Mouse (Mus musculus): ENCODE results near the gene Stk24. TPM values are rescaled to one million over a fixed set of nuclear protein-coding genes. Genes with fewer than 3 reads are reported as not detected.

The Stk24 gene
- polyA plus RNA-seq, 1 experiment from 2014 or later: 23.3 TPM

DNA sequence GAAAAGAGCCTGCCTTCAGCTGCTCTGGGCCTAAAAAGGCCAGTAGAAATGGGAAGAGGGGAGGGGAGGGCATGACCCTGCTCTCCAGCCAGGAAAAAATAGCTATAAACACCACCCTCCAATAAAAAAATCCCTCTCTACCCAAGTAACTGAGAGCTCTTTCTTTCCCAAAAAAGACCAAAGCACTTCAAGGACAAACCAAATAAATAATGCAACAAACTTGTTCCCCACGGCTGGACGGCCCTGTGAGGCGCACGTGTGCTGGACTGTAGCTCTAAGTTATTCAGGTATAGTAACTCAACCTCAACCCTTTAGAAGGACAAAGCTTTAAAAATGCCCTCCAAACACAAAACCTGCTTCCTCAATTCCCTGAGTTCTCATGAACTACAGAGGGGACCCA lies 28.1 kb downstream of the Stk24 start:
- Histone ChIP-seq H3K4me3 (replicated peaks; ENCODE audit: low read depth, low read length) (no peak overlapping the region), H3K4me1 (ENCODE audit: control insufficient read depth, insufficient read depth, low read length) (no peaks in the 10 kb centered on the region), H3K36me3 (ENCODE audit: control insufficient read depth, insufficient read depth, low read length) (no peaks in the 10 kb centered on the region), H3K27ac (replicated peaks; ENCODE audit: low read depth, low read length) (no peak overlapping the region), H3K9ac (replicated peaks; ENCODE audit: low read length) (no peak overlapping the region), H3K9me3 (ENCODE audit: control insufficient read depth, low read length) (no peaks in the 10 kb centered on the region), H3K27me3 (ENCODE audit: control insufficient read depth, insufficient read depth, low read length) (no peaks in the 10 kb centered on the region), H3K4me2 (ENCODE audit: low read length) (no peak overlapping the region)
- no peak for ATAC-seq (ENCODE audit: low FRiP score, low TSS enrichment)
- WGBS: 79% methylated on average over 4 of the region's 4 CpGs
- DNase-seq: no peak

DNA sequence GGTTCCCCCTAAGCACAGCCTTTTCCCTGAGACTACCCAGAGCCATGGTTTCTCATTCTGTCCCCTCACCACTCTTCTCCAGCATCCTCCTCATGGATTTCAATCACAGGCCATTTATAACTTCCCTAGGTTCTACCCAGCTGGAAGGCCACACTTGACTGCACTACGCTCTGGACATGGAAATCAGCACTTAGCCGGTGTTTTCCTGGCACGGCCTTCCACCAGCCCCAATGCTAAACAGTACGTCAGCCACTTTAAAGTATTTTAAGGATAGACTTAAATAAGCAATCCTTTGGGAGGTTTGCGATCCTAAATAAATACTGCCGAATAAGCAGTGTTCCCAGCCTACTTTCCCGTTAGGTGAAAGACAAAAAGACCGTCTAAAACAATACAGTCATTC lies 29.8 kb downstream of the Stk24 start:
- 83% methylated on average over 8 of the region's 8 CpGs for WGBS
- Histone ChIP-seq H3K4me3 (replicated peaks; ENCODE audit: low read depth, low read length) (no peak overlapping the region), H3K9ac (replicated peaks; ENCODE audit: low read length) (no peak overlapping the region), H3K9me3 (ENCODE audit: control insufficient read depth, low read length) (no peaks in the 10 kb centered on the region), H3K4me1 (ENCODE audit: control insufficient read depth, insufficient read depth, low read length) (no peaks in the 10 kb centered on the region), H3K27me3 (ENCODE audit: control insufficient read depth, insufficient read depth, low read length) (no peaks in the 10 kb centered on the region), H3K4me2 (ENCODE audit: low read length) (no peak overlapping the region), H3K27ac (replicated peaks; ENCODE audit: low read depth, low read length) (no peak overlapping the region), H3K36me3 (ENCODE audit: control insufficient read depth, insufficient read depth, low read length) (no peaks in the 10 kb centered on the region)
- DNase-seq (no peak), ATAC-seq (ENCODE audit: low FRiP score, low TSS enrichment) (no peak)

DNA sequence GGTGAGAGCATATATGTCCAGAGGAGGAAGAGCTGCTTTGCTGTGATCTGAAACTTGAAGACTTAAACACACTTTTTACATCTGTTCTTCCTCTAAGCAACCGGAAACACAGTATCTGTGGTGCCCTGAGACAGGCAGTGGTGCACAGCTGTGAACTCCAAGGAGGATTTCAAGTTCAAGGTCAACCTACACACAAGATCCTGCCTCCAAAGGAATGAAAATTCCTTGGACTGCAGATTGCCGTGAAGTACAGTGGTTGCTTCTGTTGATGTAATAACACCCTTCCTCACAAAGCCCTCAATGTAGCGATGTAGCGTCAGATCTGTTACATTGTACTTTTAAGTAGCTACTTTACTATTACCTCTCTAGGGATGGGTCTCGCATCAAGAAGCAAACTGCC lies 30.5 kb downstream of the Stk24 start:
- no peaks in the 10 kb centered on the region for H3K27me3 ChIP-seq (ENCODE audit: control insufficient read depth, insufficient read depth, low read length)
- no peak overlapping the region for H3K9ac ChIP-seq (replicated peaks; ENCODE audit: low read length)
- no peak for DNase-seq
- no peaks in the 10 kb centered on the region for H3K4me1 ChIP-seq (ENCODE audit: control insufficient read depth, insufficient read depth, low read length)
- H3K36me3 ChIP-seq (ENCODE audit: control insufficient read depth, insufficient read depth, low read length): no peaks in the 10 kb centered on the region
- no peak overlapping the region for H3K4me3 ChIP-seq (replicated peaks; ENCODE audit: low read depth, low read length)
- no peak overlapping the region for H3K27ac ChIP-seq (replicated peaks; ENCODE audit: low read depth, low read length)
- ATAC-seq (ENCODE audit: low FRiP score, low TSS enrichment): no peak
- no peaks in the 10 kb centered on the region for H3K9me3 ChIP-seq (ENCODE audit: control insufficient read depth, low read length)
- 90% methylated on average over 5 of the region's 5 CpGs for WGBS
- H3K4me2 ChIP-seq (ENCODE audit: low read length): no peak overlapping the region

DNA sequence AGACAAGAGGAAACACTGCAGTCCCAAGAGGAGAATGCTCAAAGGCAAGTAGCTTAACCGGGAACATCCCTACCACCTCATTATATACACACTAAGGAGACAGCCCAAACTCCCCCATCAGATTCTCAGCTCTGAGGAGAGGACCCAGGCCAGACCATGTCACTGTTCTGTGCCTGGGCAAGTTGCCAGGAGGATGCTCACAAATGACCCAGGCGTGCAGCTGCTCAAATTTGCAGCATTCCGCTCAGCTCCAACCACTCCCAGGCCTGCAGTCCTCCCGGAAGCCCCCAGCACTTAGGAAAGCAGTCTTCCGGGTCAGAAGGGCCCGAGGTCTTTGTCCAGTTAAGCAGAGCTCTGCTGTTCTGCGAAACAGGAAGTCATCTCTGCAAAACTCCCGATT lies 31.6 kb downstream of the Stk24 start:
- no peak overlapping the region for H3K9ac ChIP-seq (replicated peaks; ENCODE audit: low read length)
- 62% methylated on average over 8 of the region's 8 CpGs for WGBS
- H3K4me3 ChIP-seq (replicated peaks; ENCODE audit: low read depth, low read length): no peak overlapping the region
- no peaks in the 10 kb centered on the region for H3K27me3 ChIP-seq (ENCODE audit: control insufficient read depth, insufficient read depth, low read length)
- no peaks in the 10 kb centered on the region for H3K36me3 ChIP-seq (ENCODE audit: control insufficient read depth, insufficient read depth, low read length)
- H3K9me3 ChIP-seq (ENCODE audit: control insufficient read depth, low read length): no peaks in the 10 kb centered on the region
- no peak overlapping the region for H3K27ac ChIP-seq (replicated peaks; ENCODE audit: low read depth, low read length)
- H3K4me2 ChIP-seq (ENCODE audit: low read length): no peak overlapping the region
- no peak for ATAC-seq (ENCODE audit: low FRiP score, low TSS enrichment)
- DNase-seq: peak; percentile 61
- H3K4me1 ChIP-seq (ENCODE audit: control insufficient read depth, insufficient read depth, low read length): no peaks in the 10 kb centered on the region

DNA sequence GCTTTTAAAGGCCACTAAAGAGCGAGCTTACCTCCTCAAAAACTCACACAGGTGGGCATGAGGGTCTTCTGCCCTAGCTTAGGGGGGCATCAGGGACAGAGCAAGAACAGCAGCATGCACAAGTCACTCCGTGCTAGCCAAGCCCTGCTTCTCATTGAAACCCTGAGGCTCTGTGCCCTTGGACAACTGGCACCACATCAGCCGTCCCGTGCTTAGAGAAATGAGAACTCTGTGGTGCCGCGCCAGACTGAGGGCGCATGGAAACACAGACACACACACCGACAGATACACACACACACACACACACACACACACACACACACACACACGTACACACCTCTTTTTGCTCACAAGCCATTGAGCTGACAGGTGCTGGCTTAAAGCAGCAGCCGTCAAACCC lies 32.7 kb downstream of the Stk24 start:
- H3K27me3 ChIP-seq (ENCODE audit: control insufficient read depth, insufficient read depth, low read length): no peaks in the 10 kb centered on the region
- no peak for DNase-seq
- H3K9ac ChIP-seq (replicated peaks; ENCODE audit: low read length): no peak overlapping the region
- 93% methylated on average over 10 of the region's 10 CpGs for WGBS
- H3K9me3 ChIP-seq (ENCODE audit: control insufficient read depth, low read length): no peaks in the 10 kb centered on the region
- ATAC-seq (ENCODE audit: low FRiP score, low TSS enrichment): no peak
- no peak overlapping the region for H3K27ac ChIP-seq (replicated peaks; ENCODE audit: low read depth, low read length)
- no peaks in the 10 kb centered on the region for H3K36me3 ChIP-seq (ENCODE audit: control insufficient read depth, insufficient read depth, low read length)
- no peak overlapping the region for H3K4me2 ChIP-seq (ENCODE audit: low read length)
- no peak overlapping the region for H3K4me3 ChIP-seq (replicated peaks; ENCODE audit: low read depth, low read length)
- no peaks in the 10 kb centered on the region for H3K4me1 ChIP-seq (ENCODE audit: control insufficient read depth, insufficient read depth, low read length)

DNA sequence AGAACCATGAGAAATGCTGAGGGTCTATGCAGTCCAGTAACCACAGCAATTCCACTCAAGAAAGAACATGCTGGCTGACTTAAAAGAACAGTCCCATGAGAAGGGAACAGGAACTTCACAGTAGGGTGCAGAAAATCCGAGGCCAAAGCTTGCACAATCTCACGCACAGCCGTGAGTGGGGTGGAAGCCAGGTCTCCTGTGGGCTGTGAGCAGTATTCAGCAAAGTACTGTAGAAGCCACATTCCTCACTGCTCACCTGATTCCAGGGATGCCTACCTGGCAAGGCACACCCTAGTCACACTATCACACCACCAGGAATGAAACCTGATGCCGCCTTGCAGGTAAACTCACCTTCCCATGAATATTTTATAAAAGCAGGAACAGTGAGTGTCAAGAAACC lies 33.2 kb downstream of the Stk24 start:
- H3K27me3 ChIP-seq (ENCODE audit: control insufficient read depth, insufficient read depth, low read length): no peaks in the 10 kb centered on the region
- no peaks in the 10 kb centered on the region for H3K9me3 ChIP-seq (ENCODE audit: control insufficient read depth, low read length)
- no peak for ATAC-seq (ENCODE audit: low FRiP score, low TSS enrichment)
- H3K36me3 ChIP-seq (ENCODE audit: control insufficient read depth, insufficient read depth, low read length): no peaks in the 10 kb centered on the region
- no peak overlapping the region for H3K4me2 ChIP-seq (ENCODE audit: low read length)
- 67% methylated on average over 4 of the region's 4 CpGs for WGBS
- DNase-seq: no peak
- H3K27ac ChIP-seq (replicated peaks; ENCODE audit: low read depth, low read length): no peak overlapping the region
- H3K4me1 ChIP-seq (ENCODE audit: control insufficient read depth, insufficient read depth, low read length): no peaks in the 10 kb centered on the region
- no peak overlapping the region for H3K9ac ChIP-seq (replicated peaks; ENCODE audit: low read length)
- H3K4me3 ChIP-seq (replicated peaks; ENCODE audit: low read depth, low read length): no peak overlapping the region

DNA sequence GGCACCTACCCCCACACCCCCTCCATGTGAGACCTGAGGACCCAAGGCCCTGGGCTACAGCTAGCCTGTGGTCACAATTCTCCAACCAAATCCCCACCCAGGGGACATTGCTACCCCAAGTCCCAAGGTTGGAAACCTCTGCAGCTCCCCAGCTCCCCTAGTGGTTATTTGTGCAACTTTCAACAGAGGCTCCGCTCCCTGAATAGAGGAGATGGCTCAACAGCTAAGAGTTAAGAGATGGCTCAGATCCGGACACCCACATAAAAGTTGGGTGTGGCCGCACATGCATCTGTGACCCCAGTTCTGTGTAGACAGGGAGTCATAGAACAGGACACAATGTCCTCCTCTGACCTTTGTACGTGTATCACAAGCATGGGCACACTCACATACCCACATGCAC lies 33.8 kb downstream of the Stk24 start:
- Histone ChIP-seq H3K27me3 (ENCODE audit: control insufficient read depth, insufficient read depth, low read length) (no peaks in the 10 kb centered on the region), H3K4me1 (ENCODE audit: control insufficient read depth, insufficient read depth, low read length) (no peaks in the 10 kb centered on the region), H3K9me3 (ENCODE audit: control insufficient read depth, low read length) (no peaks in the 10 kb centered on the region), H3K27ac (replicated peaks; ENCODE audit: low read depth, low read length) (no peak overlapping the region), H3K4me3 (replicated peaks; ENCODE audit: low read depth, low read length) (no peak overlapping the region), H3K36me3 (ENCODE audit: control insufficient read depth, insufficient read depth, low read length) (no peaks in the 10 kb centered on the region), H3K9ac (replicated peaks; ENCODE audit: low read length) (no peak overlapping the region), H3K4me2 (ENCODE audit: low read length) (no peak overlapping the region)
- DNase-seq: peak; percentile 31
- WGBS: 90% methylated on average over 4 of the region's 4 CpGs
- ATAC-seq (ENCODE audit: low FRiP score, low TSS enrichment): no peak

DNA sequence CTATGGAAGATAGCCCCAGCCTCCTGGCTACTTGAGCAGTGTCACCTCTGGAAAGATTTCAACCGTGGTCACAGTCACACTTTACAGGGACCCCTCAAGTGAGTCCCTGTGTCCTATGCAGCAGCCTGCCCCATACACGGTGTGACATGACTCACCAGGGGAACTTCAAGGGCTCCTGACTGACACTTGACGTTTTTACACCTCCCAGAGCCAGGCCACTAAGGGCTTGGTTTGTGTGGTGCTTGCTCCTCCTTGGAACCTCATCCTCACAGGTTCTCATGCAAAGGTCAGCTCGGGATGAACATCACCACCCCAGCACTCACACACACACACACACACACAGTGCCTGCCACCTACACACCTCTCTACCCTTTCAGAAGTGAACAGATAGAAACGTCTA lies 34.9 kb downstream of the Stk24 start:
- Histone ChIP-seq H3K9ac (replicated peaks; ENCODE audit: low read length) (no peak overlapping the region), H3K4me2 (ENCODE audit: low read length) (no peak overlapping the region), H3K27ac (replicated peaks; ENCODE audit: low read depth, low read length) (no peak overlapping the region), H3K27me3 (ENCODE audit: control insufficient read depth, insufficient read depth, low read length) (no peaks in the 10 kb centered on the region), H3K4me3 (replicated peaks; ENCODE audit: low read depth, low read length) (no peak overlapping the region), H3K4me1 (ENCODE audit: control insufficient read depth, insufficient read depth, low read length) (no peaks in the 10 kb centered on the region), H3K36me3 (ENCODE audit: control insufficient read depth, insufficient read depth, low read length) (no peaks in the 10 kb centered on the region), H3K9me3 (ENCODE audit: control insufficient read depth, low read length) (no peaks in the 10 kb centered on the region)
- DNase-seq (no peak), ATAC-seq (ENCODE audit: low FRiP score, low TSS enrichment) (no peak)
- WGBS: 80% methylated on average over 5 of the region's 5 CpGs

DNA sequence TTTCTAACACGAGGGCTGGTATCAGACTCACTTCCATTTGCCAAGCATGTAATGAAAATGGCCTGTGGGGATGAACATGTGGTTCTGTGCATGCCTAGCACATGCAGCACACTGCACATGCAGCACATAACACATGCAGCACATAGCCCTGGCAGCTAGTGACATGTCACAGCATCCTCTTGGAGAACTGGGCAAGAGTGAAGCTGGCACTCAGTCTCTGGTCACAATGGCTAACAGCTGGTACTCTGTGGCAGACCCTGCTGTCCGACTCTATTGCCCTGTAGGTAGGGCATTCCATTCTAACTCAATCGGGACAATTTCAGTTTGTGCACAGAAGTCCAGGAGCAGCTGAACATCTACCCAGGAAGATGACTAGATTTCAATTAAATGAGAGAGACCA lies 36.9 kb downstream of the Stk24 start:
- no peaks in the 10 kb centered on the region for H3K36me3 ChIP-seq (ENCODE audit: control insufficient read depth, insufficient read depth, low read length)
- H3K9me3 ChIP-seq (ENCODE audit: control insufficient read depth, low read length): no peaks in the 10 kb centered on the region
- no peak for DNase-seq
- H3K27me3 ChIP-seq (ENCODE audit: control insufficient read depth, insufficient read depth, low read length): no peaks in the 10 kb centered on the region
- H3K27ac ChIP-seq (replicated peaks; ENCODE audit: low read depth, low read length): no peak overlapping the region
- H3K9ac ChIP-seq (replicated peaks; ENCODE audit: low read length): no peak overlapping the region
- no peak for ATAC-seq (ENCODE audit: low FRiP score, low TSS enrichment)
- no peak overlapping the region for H3K4me3 ChIP-seq (replicated peaks; ENCODE audit: low read depth, low read length)
- 89% methylated on average over 3 of the region's 3 CpGs for WGBS
- H3K4me2 ChIP-seq (ENCODE audit: low read length): no peak overlapping the region
- H3K4me1 ChIP-seq (ENCODE audit: control insufficient read depth, insufficient read depth, low read length): no peaks in the 10 kb centered on the region

Data from midbrain, embryonic 14.5 days (tissue).